Mouse (Mus musculus): ENCODE measurements at regions not wholly inside any gene's neighbourhood (a gene's known extent, or its start where the extent isn't known, plus 50 kb on each side); places are given as distances from the start of the nearest gene placed in this dataset.

DNA sequence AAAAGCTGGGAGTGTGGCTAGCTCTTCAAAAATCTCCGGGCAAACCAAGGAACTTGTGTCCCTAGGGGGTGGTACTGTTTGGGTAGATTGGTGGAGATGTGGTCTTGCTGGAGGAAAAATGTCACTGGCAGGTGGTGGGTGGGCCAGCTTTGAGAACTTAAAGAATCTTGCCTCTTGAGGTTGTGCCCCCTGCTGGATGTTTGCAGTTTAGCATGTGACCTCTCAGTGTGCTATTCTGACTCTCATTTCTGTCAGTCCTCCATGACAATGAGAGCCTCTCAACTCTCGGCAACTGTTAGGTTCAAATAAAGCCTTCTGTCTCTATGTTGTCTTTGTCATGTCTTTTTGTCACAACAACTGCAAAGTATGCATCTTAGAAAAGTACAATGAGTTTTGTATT is 392.5 kb downstream of the Lipi start:
- no peak for DNase-seq
- no peak overlapping the region for H3K4me3 ChIP-seq (replicated peaks; ENCODE audit: insufficient read depth, low read depth, low read length)
- H3K27ac ChIP-seq (ENCODE audit: insufficient read depth, low read length) = no peak overlapping the region
- WGBS = 47% methylated on average over 2 of the region's 2 CpGs
- no peaks in the 10 kb centered on the region for H3K27me3 ChIP-seq (ENCODE audit: control insufficient read depth, insufficient read depth, low read length)
- TF ChIP-seq CTCF (IDR thresholded peaks at IDR 0.05; ENCODE audit: borderline replicate concordance, insufficient read depth, low read depth, low read length) (no peak), POLR2A (IDR thresholded peaks at IDR 0.05; ENCODE audit: borderline replicate concordance, insufficient read depth, low read length) (no peak)
- no peaks in the 10 kb centered on the region for H3K4me1 ChIP-seq (ENCODE audit: control insufficient read depth, insufficient read depth, low read length)

DNA sequence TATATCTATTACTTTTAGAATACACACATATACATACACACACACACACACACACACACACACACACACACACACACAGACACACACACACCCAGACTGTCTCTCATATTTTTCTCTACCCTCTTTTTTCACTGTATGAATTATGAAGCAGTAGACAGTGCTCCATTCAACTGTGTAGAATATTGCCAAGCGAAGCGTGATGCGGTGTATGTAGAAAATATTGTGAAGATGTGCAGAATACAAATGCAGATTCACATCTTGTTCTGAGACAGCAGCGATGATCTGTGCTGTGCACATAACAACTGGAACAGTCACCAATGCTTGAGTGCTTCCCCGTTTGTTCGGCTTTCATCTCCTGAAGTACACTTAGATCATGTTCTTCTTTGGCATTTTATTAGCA is 395.5 kb downstream of the Lipi start:
- no peaks in the 10 kb centered on the region for H3K4me1 ChIP-seq (ENCODE audit: control insufficient read depth, insufficient read depth, low read length)
- no peak for TF ChIP-seq CTCF (IDR thresholded peaks at IDR 0.05; ENCODE audit: borderline replicate concordance, insufficient read depth, low read depth, low read length)
- TF ChIP-seq POLR2A (IDR thresholded peaks at IDR 0.05; ENCODE audit: borderline replicate concordance, insufficient read depth, low read length) = no peak
- H3K4me3 ChIP-seq (replicated peaks; ENCODE audit: insufficient read depth, low read depth, low read length) = no peak overlapping the region
- H3K27me3 ChIP-seq (ENCODE audit: control insufficient read depth, insufficient read depth, low read length) = no peaks in the 10 kb centered on the region
- WGBS = 69% methylated on average over 6 of the region's 6 CpGs
- DNase-seq = no peak
- no peak overlapping the region for H3K27ac ChIP-seq (ENCODE audit: insufficient read depth, low read length)

DNA sequence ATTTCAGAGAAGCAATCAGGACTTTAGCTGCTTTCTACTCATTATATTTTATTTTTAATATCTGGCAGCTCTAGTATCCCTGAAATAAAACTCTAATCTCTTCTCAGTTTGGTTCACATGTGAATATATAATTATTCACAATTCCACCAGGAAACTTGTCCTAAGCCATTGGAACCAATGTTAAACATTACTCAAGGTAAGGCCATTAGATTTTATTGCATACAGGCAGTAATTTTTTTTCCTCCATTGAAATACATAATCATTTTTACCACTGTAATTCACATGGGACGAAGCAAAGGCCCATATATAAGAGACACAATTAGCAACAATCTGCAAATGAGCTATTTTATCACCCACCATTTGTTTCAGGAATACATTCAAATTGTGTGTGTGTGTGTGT is 419.8 kb downstream of the Lipi start:
- no peaks in the 10 kb centered on the region for H3K4me1 ChIP-seq (ENCODE audit: control insufficient read depth, insufficient read depth, low read length)
- WGBS = 96% methylated on average over 1 of the region's 1 CpGs
- H3K27ac ChIP-seq (ENCODE audit: insufficient read depth, low read length) = no peak overlapping the region
- H3K27me3 ChIP-seq (ENCODE audit: control insufficient read depth, insufficient read depth, low read length) = no peaks in the 10 kb centered on the region
- no peak for DNase-seq
- no peak for TF ChIP-seq POLR2A (IDR thresholded peaks at IDR 0.05; ENCODE audit: borderline replicate concordance, insufficient read depth, low read length)
- no peak for TF ChIP-seq CTCF (IDR thresholded peaks at IDR 0.05; ENCODE audit: borderline replicate concordance, insufficient read depth, low read depth, low read length)
- no peak overlapping the region for H3K4me3 ChIP-seq (replicated peaks; ENCODE audit: insufficient read depth, low read depth, low read length)

DNA sequence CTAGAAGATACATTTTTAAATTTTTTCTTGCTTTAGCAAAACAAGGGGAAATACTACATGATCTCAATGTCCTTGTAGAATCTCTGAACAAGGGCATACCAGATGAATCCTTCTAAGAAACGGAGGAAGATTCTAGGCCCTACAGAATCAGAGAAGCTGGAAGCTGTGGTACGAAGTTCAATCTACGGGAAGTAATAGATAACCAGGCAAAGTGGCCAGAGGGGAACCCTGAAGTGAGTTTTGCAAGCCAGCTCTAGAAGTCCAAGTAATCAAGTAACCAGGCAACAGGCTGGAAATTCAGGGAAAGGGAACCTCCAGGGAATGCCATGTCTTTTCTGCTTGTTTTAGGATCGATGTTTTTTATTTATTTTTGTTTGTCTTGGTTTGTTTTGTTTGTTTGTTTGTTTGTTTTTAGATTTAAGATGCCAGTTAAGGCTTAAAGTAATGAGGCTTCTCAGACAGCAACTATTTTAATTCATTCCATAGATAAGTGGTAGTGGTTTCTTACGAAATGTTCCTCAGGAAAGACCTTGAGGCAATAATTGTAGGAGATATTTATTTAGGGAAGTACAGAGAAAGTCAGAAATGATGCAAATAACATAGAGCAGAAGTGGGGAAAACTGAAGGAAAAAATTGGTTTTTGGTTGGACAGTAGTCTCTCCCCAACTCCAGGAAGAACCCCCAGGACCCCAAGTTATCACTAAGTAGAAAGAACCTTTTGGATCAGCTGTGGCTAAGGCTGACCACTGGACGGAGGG is 420.7 kb downstream of the Lipi start:
- Histone ChIP-seq H3K27ac (ENCODE audit: insufficient read depth, low read length) (no peak overlapping the region), H3K27me3 (ENCODE audit: control insufficient read depth, insufficient read depth, low read length) (no peaks in the 10 kb centered on the region), H3K4me1 (ENCODE audit: control insufficient read depth, insufficient read depth, low read length) (no peaks in the 10 kb centered on the region), H3K4me3 (replicated peaks; ENCODE audit: insufficient read depth, low read depth, low read length) (no peak overlapping the region)
- 71% methylated on average over 6 of the region's 6 CpGs for WGBS
- DNase-seq = no peak
- TF ChIP-seq POLR2A (IDR thresholded peaks at IDR 0.05; ENCODE audit: borderline replicate concordance, insufficient read depth, low read length) (no peak), CTCF (IDR thresholded peaks at IDR 0.05; ENCODE audit: borderline replicate concordance, insufficient read depth, low read depth, low read length) (no peak)

DNA sequence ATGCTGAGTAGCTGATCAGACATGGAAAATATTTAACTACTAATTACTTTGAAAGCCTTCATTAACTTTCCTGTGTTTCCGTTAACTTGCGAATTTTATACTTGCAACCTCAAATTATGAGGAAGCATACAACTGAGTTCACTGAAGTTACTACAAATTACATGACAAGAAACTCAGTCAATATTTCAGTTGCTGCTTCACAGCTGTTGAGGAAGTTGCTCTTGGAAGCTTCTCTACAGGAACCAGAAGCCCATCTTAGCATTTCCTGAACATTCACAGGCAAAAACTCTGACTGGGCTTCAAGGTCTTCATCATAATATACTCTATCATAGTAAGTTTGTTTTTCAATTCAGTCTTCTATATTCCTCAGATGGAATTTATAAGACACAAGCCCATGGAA is 426.1 kb downstream of the Lipi start:
- 96% methylated on average over 2 of the region's 2 CpGs for WGBS
- DNase-seq = no peak
- H3K27ac ChIP-seq (ENCODE audit: insufficient read depth, low read length) = no peak overlapping the region
- H3K4me3 ChIP-seq (replicated peaks; ENCODE audit: insufficient read depth, low read depth, low read length) = no peak overlapping the region
- no peaks in the 10 kb centered on the region for H3K27me3 ChIP-seq (ENCODE audit: control insufficient read depth, insufficient read depth, low read length)
- H3K4me1 ChIP-seq (ENCODE audit: control insufficient read depth, insufficient read depth, low read length) = no peaks in the 10 kb centered on the region
- no peak for TF ChIP-seq CTCF (IDR thresholded peaks at IDR 0.05; ENCODE audit: borderline replicate concordance, insufficient read depth, low read depth, low read length)
- no peak for TF ChIP-seq POLR2A (IDR thresholded peaks at IDR 0.05; ENCODE audit: borderline replicate concordance, insufficient read depth, low read length)

DNA sequence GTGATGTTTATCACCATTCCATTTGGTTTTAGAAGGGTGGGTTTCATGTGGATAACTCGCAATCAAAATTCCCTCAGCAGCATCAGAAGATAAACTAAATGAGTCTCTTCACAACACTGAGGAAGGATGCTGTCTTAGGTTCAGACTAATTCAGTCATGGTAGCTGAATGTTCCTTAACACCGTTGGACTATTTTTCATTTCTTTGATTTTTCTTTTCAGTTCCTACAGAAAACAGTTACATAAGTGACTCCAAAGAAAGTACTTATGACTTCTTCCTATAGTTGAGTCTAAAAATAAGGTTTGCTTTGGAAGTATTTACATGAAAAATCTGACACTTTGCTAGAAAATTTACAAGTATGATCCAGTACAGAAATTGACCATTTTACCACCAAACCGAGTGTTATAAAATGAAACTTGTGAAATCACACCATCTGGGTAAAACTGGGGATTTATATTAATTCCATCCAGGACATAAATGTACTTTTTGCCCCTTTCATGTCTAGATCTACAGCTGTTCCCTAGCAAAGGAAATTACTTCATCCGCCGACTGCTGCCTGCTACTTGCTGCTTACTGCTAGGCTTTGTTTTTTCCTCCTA is 430.3 kb downstream of the Lipi start:
- H3K27me3 ChIP-seq (ENCODE audit: control insufficient read depth, insufficient read depth, low read length) = no peaks in the 10 kb centered on the region
- WGBS = 87% methylated on average over 5 of the region's 5 CpGs
- TF ChIP-seq POLR2A (IDR thresholded peaks at IDR 0.05; ENCODE audit: borderline replicate concordance, insufficient read depth, low read length) = no peak
- TF ChIP-seq CTCF (IDR thresholded peaks at IDR 0.05; ENCODE audit: borderline replicate concordance, insufficient read depth, low read depth, low read length) = no peak
- no peaks in the 10 kb centered on the region for H3K4me1 ChIP-seq (ENCODE audit: control insufficient read depth, insufficient read depth, low read length)
- H3K27ac ChIP-seq (ENCODE audit: insufficient read depth, low read length) = no peak overlapping the region
- no peak overlapping the region for H3K4me3 ChIP-seq (replicated peaks; ENCODE audit: insufficient read depth, low read depth, low read length)
- no peak for DNase-seq
